Mouse (Mus musculus) liver, embryonic 11.5 days (tissue): ENCODE measurements around the gene Rbbp8nl. TPM values are rescaled to one million over a fixed set of nuclear protein-coding genes. Genes with fewer than 3 reads are reported as not detected.

Source experiments
- ATAC-seq: fragments of 200-750 bp; cut with Nextera tagmentation; replicated peaks from 2 replicates; pipeline ENCODE4 v1.8.0; 2017; ENCODE audit warnings: moderate number of reproducible peaks, mild to moderate bottlenecking, moderate TSS enrichment, moderate library complexity; ENCODE audit not compliant: low FRiP score
- DNase-seq: peaks from one replicate; pipeline ENCODE4 v3.0.0-alpha.2; 2017; ENCODE audit warnings: low spot score
- H3K27ac ChIP-seq: fragments of 300-500 bp; sonication (generic); 2 replicates; pipeline ENCODE4 v1.5.1; 2014; ENCODE audit warnings: mild to moderate bottlenecking, low read depth, low read length, control low read depth
- H3K27me3 ChIP-seq: fragments of 300-500 bp; sonication (generic); replicated peaks from 2 replicates; pipeline ENCODE4 v1.6.1; 2014; ENCODE audit warnings: low read length, mixed read lengths; ENCODE audit not compliant: control insufficient read depth, insufficient read depth
- H3K36me3 ChIP-seq: fragments of 300-500 bp; sonication (generic); 2 replicates; pipeline ENCODE4 v1.6.1; 2014; ENCODE audit warnings: mild to moderate bottlenecking, low read length, moderate library complexity, mixed read lengths; ENCODE audit not compliant: control insufficient read depth, insufficient read depth
- H3K4me1 ChIP-seq: fragments of 300-500 bp; sonication (generic); replicated peaks from 2 replicates; pipeline ENCODE4 v1.6.1; 2014; ENCODE audit warnings: low read length, mixed read lengths; ENCODE audit not compliant: control insufficient read depth, insufficient read depth
- H3K4me2 ChIP-seq: fragments of 300-500 bp; sonication (generic); 2 replicates; pipeline ENCODE4 v1.6.1; 2014; ENCODE audit warnings: mild to moderate bottlenecking, control low read depth, moderate library complexity
- H3K4me3 ChIP-seq: fragments of 300-500 bp; sonication (generic); 2 replicates; pipeline ENCODE4 v1.5.1; 2014; ENCODE audit warnings: low read depth, low read length, control low read depth
- H3K9ac ChIP-seq: fragments of 300-500 bp; sonication (generic); 2 replicates; pipeline ENCODE4 v1.6.1; 2014; ENCODE audit warnings: low read depth, low read length, control low read depth
- H3K9me3 ChIP-seq: fragments of 300-500 bp; sonication (generic); 2 replicates; pipeline ENCODE4 v1.6.1; 2016; ENCODE audit warnings: low read length, inconsistent platforms, mixed read lengths; ENCODE audit not compliant: control insufficient read depth
- WGBS: fragments of 180-500 bp; shearing (Covaris S2); extraction: QIAGEN DNeasy Blood & Tissue Kit; methylation state at CpG from one replicate; pipeline ENCODE4 v1.1.7; 2014; 5-methylcytosine and 5-hydroxymethylcytosine counted together
- polyA plus RNA-seq: library from polyadenylated mRNA; unstranded; fragments of >200 nt; fragmentation: Nextera tagmentation; extraction: Ambion mirVana; gene quantifications from 2 replicates; pipeline ENCODE4 v1.2.1, GENCODE M21; 2014

Gene Rbbp8nl
- polyA plus RNA-seq, result 0.10 and 0.16 TPM in 2 replicates

DNA sequence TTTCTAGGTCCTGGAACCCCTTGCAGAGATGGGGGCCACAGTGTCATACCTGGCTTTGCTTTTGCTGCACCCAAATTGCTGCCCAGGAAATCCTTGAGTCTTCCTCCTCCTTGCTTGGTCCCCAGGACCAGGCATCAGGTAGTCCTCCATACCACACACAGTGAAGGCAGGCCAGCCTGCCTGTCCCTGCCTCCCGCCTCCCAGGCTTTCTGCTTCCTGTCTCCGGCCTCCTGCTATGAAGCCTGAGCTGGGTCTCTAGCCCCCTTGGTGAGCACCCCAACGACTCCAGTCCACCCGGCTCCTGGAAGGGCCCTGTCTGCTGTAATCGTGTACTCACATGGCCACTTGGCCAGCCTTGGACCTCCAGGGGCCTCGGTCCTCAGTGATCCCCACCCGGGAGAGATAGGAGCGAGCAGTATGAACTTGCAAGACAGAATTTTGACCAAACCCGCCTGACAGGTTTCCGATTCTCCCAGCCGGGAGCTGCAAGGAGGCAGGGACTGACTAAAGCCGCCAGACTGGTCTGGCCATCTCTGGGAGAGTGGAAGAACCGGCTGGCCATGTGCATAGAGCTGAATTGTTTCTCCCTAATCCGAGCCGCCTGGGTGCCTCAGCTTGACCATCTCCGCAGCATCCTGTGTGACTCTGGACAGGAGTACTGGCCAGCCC is at the start of gene Rbbp8nl:
Rbbp8nl (minus strand) TSS at position 440 of the 669 bp plus-strand sequence.
- no peak for DNase-seq
- Histone ChIP-seq H3K27me3 (no peaks in the 10 kb centered on the region), H3K27ac (no peak within 1 kb of the TSS), H3K9ac (no peak within 1 kb of the TSS), H3K4me1 (peaks cover 7% of the 10 kb centered on the region; the same call in 1 of the 2 replicates), H3K9me3 (no peaks in the 10 kb centered on the region), H3K4me3 (no peak within 1 kb of the TSS), H3K36me3 (no peaks in the 10 kb centered on the region), H3K4me2 (no peak within 1 kb of the TSS)
- no peak for ATAC-seq
- 39% methylated on average over 16 of the region's 16 CpGs for WGBS

DNA sequence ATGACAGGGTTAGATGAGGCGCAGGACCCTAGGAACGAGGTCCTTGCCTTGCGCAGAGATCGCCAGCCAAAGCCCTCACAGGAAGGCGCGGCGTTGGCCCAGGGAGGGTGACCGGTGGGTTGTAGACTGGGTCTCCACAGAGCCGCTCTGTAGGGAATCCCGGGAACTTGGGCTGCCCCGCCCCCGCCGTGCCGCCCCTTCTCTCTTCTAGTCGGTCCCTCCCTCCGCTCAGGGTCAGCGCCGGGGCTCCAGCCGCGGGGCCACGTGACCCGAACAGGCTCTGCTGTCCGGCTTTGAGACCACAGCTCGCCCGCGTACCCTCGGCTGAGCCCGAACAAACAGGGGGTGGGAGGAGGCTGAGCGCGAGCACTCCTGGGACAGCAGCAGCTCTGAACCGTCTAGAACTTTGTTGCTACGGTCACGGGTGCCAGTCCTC is 44.9 kb upstream of the Rbbp8nl start, which contains the start of gene Gata5:
Gata5 (minus strand) TSS at position 149 of the 436 bp plus-strand sequence.
- peaks cover 64% of the 10 kb centered on the region for H3K27me3 ChIP-seq
- peak within 1 kb of the TSS; percentile 55 for H3K4me3 ChIP-seq
- peak within 1 kb of the TSS; percentile 69 for H3K9ac ChIP-seq
- peak within 1 kb of the TSS; percentile 66 for H3K4me2 ChIP-seq
- DNase-seq (peak; percentile 81), ATAC-seq (peak; percentile 75)
- H3K4me1 ChIP-seq, result peaks cover 19% of the 10 kb centered on the region
- H3K9me3 ChIP-seq, result no peaks in the 10 kb centered on the region
- H3K36me3 ChIP-seq, result no peaks in the 10 kb centered on the region
- H3K27ac ChIP-seq, result peak within 1 kb of the TSS; percentile 71
- WGBS, result 1% methylated on average over 33 of the region's 33 CpGs

DNA sequence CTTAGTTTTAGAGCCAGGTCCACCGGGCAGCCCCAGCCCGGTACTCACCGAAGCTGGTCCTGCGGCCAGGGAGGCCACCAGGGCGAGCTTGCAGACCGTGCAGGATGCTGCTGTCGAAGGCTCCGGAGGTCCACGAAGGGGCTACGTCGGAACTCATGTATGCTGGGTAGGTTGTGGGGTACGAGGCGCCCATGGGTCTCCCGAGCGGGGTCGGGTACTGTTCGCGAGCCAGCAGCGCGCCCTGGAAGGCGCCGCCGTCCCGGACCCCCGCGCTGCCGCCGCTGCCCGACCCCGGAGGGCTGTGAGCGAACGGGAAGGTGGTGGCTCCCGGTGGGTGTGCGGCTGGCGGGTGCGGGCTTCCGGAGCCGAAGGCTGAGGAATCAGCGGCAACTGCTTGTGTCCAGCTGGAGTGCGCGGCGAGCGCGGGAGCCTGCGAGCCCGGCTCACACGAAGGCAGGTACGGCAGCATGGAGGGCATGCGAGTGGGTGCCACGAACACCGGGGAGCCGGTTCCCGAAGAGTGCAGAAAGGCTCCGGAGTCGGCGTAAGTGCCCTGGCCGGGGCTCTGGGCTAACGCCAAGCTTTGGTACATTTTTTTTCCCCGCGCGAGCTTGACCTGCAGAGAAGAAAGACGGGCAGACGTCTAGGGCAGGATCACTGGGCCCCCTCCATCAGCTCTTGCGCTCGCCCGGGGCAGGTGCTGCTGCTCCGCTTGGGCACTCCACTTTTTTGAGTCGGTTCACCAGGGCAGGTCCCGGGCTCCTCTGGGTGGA is 44.3 kb upstream of the Rbbp8nl start:
- Histone ChIP-seq H3K4me1 (peaks cover 13% of the 10 kb centered on the region), H3K4me3 (peak overlapping the region; percentile 55), H3K36me3 (no peaks in the 10 kb centered on the region), H3K9ac (peak overlapping the region; percentile 69), H3K27me3 (peaks cover 60% of the 10 kb centered on the region), H3K9me3 (no peaks in the 10 kb centered on the region), H3K4me2 (peak overlapping the region; percentile 66), H3K27ac (peak overlapping the region; percentile 71)
- whole genome bisulfite sequencing, result 3% methylated on average over 69 of the region's 69 CpGs
- DNase-seq (no peak), ATAC-seq (no peak; the same call in 1 of the 2 replicates)

DNA sequence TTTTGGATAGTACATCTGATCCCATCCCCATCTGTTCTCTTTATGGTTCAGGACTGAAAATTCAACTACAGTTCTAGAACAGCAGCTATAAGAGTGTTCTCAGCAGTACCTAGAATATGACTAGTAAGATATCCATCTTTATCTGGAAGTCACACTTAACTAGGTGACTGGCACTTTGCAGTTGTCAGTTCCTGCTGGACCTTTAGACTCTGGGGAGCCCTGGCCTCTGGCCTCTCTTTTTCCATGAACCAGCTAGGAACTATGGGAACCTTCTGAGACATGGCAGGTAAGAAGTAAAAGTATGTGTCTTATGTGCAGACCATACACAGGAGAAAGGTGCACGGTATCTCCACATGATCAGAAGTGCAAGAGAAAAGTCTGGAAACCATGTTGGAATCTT is 39.8 kb upstream of the Rbbp8nl start:
- Histone ChIP-seq H3K4me3 (no peak overlapping the region), H3K9ac (no peak overlapping the region), H3K27me3 (peaks cover 28% of the 10 kb centered on the region), H3K9me3 (no peaks in the 10 kb centered on the region), H3K4me2 (no peak overlapping the region), H3K4me1 (0 out of 2 replicates have a peak, but pooled peaks cover 2% of the 10 kb centered on the region), H3K36me3 (peaks cover 5% of the 10 kb centered on the region), H3K27ac (no peak overlapping the region)
- no peak for ATAC-seq
- DNase-seq, result no peak
- WGBS, result 91% methylated on average over 1 of the region's 1 CpGs

DNA sequence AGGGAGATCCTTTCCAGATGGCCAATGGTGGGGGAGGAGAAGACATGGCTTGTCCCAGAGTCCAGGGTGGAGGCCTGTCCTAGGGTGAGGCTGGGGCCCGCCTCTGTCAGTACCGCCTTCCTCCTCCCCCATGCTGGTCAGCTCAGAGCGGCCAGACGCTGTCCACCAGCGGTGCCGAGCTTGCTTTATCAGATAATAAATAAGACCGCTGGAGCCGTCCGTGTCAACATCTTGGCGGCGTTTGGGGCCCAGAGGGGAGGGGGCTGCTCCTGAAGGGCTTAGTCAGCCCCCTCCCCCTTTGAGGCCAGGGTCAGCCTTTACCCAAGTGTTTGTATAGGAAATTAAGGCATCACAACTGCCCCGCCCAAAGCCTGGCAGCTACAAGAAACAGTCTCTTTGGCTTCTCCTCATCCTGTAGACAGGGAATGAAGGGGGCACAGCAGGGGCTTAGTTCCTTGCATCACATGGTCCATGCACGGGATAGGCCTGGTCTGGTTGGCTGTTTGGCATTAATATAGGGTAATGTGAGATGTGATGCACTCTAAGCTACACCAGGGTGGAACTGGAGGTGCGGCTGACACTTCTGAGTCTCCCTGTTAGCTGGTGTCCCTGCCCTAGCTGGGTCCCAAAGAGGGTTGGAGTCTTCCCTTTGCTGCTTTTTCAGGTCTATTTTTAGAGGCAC is 33.1 kb upstream of the Rbbp8nl start:
- ATAC-seq, result no peak
- H3K9me3 ChIP-seq, result no peaks in the 10 kb centered on the region
- no peak overlapping the region for H3K27ac ChIP-seq
- no peak overlapping the region for H3K9ac ChIP-seq
- H3K27me3 ChIP-seq, result no peaks in the 10 kb centered on the region
- no peak overlapping the region for H3K4me3 ChIP-seq
- 34% methylated on average over 14 of the region's 14 CpGs for WGBS
- H3K36me3 ChIP-seq, result peaks cover 5% of the 10 kb centered on the region
- no peaks in the 10 kb centered on the region; the same call in 1 of the 2 replicates for H3K4me1 ChIP-seq
- DNase-seq, result no peak
- H3K4me2 ChIP-seq, result no peak overlapping the region

DNA sequence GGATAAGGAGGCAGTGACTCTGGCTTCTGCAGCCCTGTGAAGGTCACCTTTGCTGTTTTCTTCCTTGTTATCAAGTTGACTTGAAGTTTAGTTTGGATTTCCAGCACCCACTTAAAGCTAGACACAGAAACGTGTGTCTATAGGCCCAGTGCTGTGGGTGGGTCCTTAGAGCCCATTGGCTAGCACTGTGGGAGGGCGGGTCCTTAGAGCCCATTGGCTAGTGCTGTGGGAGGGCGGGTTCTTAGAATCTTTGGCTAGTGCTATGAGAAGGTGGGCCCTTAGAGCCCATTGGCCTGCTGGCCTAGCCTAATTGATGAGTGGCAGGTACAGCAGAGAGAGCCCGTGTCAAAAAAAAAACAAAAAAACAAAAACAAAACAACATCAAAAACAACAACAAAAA is 30.5 kb upstream of the Rbbp8nl start:
- H3K27me3 ChIP-seq, result no peaks in the 10 kb centered on the region
- 0 out of 2 replicates have a peak, but pooled peaks have one; percentile 57 for ATAC-seq
- no peak overlapping the region for H3K27ac ChIP-seq

DNA sequence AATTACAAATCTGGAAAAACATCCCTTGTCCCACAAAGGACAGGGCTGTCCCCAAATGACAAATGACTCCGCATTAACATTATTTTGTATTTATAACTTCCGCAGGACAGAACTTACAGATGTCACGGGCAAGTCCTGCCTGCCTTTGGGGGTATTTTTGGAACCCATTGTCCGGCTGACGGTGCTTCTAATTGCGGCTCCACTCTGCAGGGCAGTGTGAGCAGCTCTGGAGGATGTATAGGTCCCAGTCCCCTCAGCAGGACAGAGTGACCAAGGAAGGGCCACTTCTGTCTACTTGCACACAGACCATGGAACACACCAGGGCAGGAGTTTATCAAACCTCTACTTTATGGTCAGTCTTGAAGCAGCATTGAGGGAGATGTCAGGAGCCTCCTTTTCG is 27.9 kb upstream of the Rbbp8nl start:
- DNase-seq, result no peak
- no peak overlapping the region for H3K9ac ChIP-seq
- no peaks in the 10 kb centered on the region for H3K36me3 ChIP-seq
- no peaks in the 10 kb centered on the region for H3K9me3 ChIP-seq
- no peak overlapping the region for H3K4me2 ChIP-seq
- no peaks in the 10 kb centered on the region for H3K27me3 ChIP-seq
- H3K4me1 ChIP-seq, result no peaks in the 10 kb centered on the region; the same call in 1 of the 2 replicates
- no peak overlapping the region for H3K27ac ChIP-seq
- 79% methylated on average over 7 of the region's 7 CpGs for WGBS
- no peak overlapping the region for H3K4me3 ChIP-seq
- no peak for ATAC-seq

More for the DNA sequence above, 30.5 kb upstream of the Rbbp8nl start:
- Histone ChIP-seq H3K4me3 (no peak overlapping the region), H3K4me1 (no peaks in the 10 kb centered on the region; the same call in 1 of the 2 replicates), H3K9me3 (no peaks in the 10 kb centered on the region), H3K4me2 (no peak overlapping the region), H3K9ac (no peak overlapping the region), H3K36me3 (peaks cover under 1% of the 10 kb centered on the region; the same call in 1 of the 2 replicates)
- DNase-seq, result no peak
- WGBS, result 75% methylated on average over 4 of the region's 4 CpGs

DNA sequence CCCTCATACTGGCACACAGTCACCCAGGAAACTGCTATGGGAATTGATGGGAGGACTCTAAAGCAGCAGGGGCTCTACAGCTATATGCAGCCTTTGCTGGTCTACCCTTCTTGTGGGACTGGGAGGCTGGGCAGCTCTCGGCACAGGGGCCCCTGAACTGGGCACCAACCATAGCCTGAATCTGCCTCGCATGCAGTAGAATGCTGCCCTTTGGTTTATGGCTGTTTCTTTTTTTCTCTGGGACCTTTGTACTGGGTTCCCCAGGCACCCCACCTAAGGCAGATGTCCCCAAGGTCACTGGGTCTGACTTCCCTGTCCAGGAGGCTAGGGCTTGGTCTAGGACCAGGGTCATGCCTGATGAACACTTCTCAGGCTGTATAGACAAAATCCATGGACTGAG is 24.6 kb upstream of the Rbbp8nl start:
- ATAC-seq, result no peak
- 85% methylated on average over 2 of the region's 2 CpGs for WGBS
- Histone ChIP-seq H3K36me3 (no peaks in the 10 kb centered on the region), H3K27ac (no peak overlapping the region), H3K9me3 (no peaks in the 10 kb centered on the region), H3K4me3 (no peak overlapping the region), H3K27me3 (no peaks in the 10 kb centered on the region), H3K4me1 (peaks cover 3% of the 10 kb centered on the region; the same call in 1 of the 2 replicates), H3K4me2 (no peak overlapping the region), H3K9ac (no peak overlapping the region)
- DNase-seq, result no peak
